Mouse (Mus musculus) layer of hippocampus, postnatal 10 days (tissue): ENCODE measurements at regions not wholly inside any gene's neighbourhood (a gene's known extent, or its start where the extent isn't known, plus 50 kb on each side); places are given as distances from the start of the nearest gene placed in this dataset.
"Not testable (repeated sequence)": the region's sequence is repeated elsewhere in the genome, so short reads cannot be mapped to it uniquely, and the experiment has no call there.

Experiments used
- DNase-seq, 2 experiments: peaks; one replicate each; pipeline ENCODE4 v3.0.0; 2021; ENCODE audit warnings: low spot score in 2 of 2

DNA sequence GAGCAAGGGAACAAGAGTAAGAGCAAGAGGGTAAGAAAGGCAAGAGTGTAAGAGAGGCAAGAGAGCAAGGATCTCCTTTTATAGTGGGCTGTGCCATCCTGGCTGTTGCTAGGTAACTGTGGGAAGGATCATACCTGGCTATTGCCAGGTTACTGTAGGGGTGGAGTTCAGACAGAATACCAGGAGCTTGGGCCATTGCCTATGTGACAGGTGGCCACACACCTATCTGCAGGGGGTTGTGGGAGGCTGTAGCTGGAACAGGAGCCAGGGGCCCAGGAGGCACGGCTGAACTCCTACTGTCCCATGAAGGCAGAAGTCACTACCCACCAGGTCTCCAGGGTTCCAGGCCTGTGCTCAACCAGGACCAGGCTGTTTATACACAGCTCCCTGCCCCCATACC is 1149.0 kb downstream of the 9330182O14Rik start:
- DNase-seq = no peak

DNA sequence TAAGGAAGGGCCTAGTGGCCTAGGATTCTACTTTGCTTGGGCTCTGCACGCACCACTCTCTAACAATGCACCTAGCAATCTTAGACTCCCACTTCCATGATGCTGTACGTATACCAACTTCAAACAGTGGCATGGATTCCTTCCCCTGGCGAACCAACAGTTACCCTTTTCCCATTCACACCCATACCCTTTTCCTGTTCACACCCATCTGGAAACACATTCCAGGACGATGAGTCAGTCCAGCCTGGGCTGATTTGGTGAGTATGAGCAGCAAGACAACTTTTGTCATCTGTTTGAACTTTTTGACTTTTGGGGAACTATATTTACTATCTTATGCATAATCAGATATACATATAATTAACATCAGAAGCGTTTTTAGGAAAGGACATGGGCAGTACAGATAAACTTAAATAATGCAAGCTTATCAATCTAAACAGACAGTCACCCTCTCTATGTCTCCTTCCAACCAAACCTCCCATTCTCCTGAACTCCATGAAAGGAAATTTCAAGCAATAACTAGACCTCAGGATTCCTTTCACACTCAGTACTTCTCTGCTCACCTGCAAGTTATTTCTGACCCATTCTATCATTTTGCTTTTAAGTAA is 1152.7 kb downstream of the 9330182O14Rik start:
- no peak for DNase-seq

DNA sequence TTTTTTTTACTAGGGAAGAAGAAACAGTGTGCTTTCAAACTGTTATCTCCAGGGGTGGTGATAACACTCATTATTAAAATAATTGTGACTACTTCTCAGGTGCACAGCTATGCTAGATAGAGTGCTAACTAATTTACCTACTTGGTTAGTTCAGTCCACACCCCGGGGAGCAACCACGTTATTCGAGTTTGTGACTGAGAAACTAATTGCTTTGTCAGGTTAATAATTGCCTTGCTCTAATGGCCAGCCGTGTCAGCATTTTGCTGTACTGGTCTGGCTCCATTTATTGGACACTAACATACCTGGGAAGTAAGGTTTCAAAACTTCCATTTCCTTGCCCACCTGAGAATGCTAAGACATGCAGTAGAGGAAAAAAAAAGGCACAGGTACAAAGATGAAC is 1163.3 kb downstream of the 9330182O14Rik start:
- DNase-seq = no peak

DNA sequence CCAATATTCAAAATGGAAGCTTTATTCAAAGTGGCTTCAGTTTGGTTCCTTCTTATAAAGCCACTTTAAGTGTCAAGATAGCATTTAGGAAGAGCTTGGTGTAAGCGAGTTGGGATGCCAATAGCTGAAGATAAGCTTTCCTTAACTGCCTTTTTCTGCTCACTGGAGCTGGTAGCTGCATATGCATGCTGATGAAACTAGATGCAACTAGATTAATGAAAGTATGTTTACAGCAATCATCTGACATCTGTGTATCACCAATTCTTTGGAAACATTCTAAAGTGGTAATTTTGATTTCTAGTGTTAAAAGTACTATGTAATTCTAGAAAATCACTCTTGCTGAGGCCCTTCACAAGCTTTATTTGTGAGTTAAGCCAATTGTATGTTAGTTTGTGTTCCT is 1172.5 kb downstream of the 9330182O14Rik start:
- no peak for DNase-seq

DNA sequence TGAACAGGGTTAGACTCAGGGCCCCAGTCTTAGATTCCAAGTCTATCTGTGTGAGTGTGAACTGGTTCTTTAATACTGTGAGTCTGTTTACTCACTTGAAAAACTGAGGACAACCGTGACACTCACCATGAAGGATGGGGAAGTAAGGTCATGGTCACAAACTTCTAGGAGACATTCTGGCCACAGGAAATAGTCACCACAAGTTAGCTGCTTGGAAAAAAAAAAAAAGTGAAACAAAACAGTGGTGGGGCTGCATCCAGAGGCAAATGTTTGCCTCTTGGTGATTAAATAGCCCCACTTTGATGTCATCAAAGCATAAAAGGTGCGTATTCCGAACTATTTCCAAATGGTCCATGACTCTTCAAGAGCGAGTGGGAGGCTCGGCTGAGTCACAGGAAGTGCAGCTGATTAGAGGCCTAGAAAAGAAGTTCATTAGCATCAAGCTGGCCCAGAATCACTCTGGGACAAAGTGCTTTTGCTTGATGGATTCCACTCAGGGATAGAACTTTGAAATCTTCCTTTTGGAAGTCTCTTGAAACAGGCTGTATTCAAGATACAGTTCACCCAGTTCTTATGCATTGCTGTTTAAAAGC is 1177.7 kb downstream of the 9330182O14Rik start:
- no peak for DNase-seq

DNA sequence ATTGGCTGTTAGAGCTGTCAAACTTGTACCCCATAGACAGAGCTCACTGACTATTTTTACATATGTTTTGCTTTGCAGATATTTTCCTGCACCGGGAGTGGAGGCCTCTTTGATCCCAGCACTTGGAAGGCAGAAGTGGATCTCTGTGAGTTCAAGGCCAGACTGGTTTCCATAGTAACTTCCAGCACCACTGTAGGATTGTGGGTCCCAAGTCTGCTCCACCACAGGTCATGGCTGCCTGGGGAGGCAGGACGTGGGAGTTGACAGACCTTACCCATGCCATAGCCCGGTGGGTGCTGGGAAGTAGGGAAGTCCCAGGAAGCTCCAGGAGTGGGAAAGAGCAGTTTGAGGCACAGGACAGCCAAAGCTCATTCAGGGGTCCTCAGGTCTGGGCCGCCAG is 1180.8 kb downstream of the 9330182O14Rik start:
- DNase-seq = no peak

DNA sequence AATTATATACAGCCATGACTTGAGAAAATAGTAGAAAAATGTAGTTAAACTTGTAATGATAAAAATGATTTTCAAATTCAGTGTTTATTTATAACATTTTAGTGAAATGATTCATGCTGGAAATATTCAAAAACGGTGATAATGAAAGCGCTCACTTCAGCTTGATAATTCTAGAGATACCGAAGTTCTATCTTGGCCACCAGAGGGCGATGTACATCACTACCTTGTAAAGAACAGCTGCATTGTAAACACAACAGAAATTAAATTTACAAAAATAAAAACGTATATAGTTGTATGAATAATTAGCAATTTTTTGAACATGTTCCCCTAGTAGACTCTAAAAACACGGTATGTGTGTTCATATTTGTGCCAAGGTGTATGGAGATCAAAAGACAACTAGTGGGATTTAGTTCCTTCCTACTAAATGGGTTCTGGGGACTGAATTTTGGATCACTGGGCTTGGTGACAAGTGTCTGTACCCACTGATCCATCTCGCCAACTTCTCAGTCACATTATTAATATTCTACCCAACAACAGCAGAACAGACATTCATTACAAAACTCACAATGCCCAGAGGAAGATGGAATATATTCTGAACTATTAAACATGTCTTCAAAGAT is 1191.6 kb downstream of the 9330182O14Rik start:
- DNase-seq = peak; percentile 48 to 64

DNA sequence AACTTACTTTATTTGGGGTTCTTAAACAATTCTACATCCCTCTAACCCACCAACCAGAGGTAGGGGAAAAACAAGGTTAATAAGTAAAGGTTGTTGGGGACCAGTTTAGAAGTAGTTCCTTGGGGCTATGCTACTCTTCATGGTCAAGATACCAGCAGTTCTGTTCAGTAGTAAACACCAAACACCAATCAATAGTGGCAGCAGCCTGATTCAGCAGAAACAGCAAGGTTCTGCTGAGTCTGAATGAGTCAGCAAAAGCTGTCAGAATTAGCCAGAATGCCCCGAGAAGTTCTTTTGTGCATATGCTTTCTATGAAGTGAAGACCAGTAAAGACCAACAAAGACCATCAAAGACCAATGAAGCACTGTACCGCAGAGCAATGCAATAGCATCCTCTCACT is 1195.1 kb downstream of the 9330182O14Rik start:
- no peak for DNase-seq

DNA sequence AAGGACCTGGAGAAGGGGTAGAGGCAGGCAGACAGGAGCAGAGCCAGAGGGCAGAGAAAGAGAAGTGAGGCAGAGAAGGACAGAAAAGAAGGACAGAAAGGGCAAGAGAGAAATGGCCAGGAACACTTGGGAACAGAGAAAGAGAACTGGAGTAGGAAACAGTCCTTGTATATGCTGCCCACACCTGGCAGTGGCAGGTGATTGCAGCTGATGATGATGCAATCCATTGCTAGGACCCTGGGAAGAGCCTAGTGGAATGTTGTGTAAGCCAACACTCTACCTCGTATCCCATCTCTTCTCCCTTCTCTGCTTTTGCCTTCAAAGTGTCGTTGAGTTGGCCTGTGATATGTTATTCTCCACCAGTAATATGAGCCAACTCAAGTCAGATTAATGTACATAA is 1195.9 kb downstream of the 9330182O14Rik start:
- DNase-seq = no peak

DNA sequence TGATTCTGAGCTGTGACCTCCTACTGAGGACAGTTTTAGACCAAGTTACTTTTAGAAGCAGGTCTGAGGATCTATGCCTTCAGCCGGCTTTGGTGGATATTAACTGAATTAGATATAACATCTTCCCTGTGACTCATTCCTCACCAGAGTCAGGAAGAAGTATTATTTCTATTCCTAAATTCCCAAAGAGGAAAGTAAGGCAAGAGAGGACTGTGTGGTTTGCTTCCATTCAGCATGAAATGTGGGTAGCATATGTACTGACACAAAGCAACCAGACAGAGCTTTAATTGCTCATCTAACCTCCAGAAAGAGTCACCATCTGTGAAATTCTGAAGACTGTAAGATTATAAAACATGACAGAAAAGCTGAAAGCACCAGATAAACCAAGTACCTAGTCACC is 1198.3 kb downstream of the 9330182O14Rik start:
- DNase-seq = no peak

DNA sequence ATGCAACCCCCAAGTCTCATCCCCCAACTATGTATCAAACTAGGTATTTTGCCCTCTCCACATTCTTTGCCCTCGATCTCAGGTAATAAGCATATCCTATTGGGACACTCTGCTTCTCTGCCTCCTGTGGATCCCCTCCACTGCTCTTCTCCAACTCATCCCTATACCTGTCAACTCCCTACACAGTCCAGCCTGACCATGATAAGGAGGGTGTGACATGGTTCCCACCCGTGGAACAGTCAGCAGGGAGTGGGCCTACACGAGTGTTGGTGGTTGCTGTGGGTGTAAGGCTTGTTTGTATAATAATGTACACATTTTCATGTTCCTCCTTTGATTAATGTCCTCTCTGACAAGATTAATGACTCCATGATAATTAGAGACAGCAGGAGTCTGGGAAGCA is 1199.0 kb downstream of the 9330182O14Rik start:
- DNase-seq = no peak

DNA sequence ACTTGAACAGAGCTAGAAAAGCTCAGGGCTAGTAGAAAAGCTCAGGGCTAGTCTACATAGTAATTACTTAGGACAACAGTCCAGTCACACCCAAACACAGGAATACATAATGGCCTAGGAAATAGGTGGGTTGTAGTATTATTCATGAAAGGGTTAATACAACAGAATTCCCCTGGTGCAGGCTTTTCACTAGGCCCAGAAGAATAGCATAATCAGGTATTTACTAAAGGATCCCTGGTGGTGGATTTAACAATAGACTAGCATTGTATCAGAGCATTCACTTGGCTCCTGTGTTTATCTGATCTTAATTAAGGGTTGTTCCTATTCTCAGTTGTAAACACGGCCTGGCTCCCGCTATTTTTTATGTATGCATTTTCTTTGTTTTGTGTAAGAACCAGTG is 1206.5 kb downstream of the 9330182O14Rik start:
- DNase-seq = not testable (repeated sequence)

DNA sequence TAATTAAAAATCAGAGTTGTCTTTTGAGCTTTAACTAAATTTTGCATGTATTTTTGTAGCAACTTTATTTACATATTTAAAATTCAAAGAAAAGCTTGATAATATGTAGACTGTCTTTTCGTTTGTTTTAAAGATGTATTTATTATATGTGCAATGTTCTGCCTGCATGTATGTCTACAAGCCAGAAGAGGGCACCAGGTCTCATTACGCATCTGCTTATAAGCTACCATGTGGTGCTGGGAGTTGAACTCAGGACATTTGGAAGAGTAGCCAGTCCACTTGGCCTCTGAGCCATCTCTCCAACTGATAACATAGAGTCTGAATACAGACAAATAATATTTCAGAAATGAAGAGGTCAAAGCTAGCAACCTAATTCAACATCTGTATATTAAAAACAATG is 1211.4 kb downstream of the 9330182O14Rik start:
- no peak for DNase-seq

DNA sequence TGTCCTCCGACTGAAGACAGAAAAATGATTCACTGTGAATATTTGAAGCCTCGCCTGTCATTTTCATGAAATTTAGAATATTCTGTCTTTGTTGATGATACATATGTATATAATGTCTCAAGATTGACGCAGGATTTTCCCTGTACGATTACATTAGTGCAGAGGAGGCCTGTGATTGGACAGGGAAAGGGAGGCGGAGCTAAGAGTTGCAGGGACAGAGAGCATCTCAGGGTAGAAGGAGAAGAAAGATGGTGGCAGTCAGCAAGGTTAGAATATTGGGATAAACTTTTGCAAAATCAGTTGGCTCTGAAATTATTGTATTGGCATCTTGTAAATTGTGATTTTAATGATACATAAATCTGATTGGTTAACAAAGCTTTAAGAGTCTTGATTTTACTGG is 1213.1 kb downstream of the 9330182O14Rik start:
- DNase-seq = no peak

DNA sequence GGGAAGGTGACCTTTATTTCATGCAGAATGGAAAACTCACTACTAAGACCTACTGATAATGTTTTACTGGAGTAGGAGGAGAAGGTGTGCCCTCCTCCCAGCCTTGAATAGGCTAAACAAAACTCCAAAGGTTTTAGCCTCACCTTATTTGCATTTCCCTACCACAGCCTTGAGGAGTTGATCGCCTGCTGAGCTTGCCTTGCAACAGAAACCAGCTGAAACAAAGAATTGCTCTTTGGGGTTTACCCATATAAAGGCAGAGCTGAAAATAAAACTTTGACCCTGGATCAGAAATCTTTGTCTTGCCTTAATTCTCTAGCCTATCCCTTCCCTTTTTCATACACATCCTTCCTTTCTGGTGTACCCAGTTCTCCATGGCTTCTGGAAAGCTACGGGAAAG is 1218.0 kb downstream of the 9330182O14Rik start:
- DNase-seq = no peak

DNA sequence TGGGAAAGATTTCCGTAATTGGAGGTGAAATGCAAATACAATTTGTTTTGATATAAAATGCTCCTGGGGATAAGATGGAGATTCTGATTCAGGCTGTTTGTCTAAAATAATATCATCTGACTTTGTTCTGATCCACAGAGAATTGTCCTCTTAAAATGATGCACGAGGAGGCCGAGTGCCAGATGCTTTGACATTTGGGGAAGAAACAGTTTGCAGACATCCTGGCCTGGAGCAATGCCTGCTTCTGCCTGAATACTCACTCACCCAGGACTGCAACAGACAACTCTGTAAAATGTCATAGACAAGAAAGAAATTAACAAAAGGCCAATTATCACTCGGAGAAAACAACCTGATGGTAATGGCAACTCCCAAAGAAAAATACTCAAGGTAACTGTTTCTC is 1225.1 kb downstream of the 9330182O14Rik start:
- peak in 1 of 2 experiments; percentile 18 for DNase-seq

DNA sequence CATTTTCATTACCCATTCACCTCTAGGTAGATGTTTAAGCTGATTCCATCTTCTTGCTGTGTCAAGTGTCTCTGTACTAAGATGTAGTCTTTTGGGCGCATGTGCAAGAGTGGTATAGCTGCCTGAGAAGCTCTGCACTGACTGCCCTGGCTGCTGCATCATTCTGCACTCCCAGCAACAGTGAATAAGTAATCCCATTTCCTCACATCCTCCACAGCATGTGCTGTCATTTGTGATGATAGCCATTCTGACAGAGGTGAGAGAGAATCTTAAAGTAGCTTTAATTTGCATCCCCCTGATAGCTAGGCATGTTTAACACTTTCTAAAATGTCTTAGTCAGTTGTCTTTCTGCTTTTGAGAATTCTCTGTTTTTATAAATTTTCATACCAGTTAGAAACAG is 1240.5 kb downstream of the 9330182O14Rik start:
- DNase-seq = no peak

DNA sequence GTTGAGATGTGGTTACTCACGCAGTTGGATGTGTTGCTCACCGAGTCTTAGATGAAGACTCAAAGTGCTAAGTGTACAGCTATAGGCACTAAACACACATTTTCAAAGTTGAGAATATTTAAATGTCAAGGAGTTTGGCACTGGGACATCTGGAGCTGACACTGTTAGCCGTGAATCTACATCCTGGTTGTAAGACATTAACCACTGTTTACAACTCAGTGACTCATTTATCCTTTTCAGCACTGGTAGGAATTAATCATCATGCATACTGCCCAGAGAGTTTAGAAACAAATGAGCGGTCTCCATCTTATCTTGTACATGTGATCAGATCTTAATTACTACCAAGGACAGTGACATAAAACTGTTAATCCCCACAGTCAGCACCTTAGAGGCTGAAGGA is 1241.7 kb downstream of the 9330182O14Rik start:
- no peak for DNase-seq

DNA sequence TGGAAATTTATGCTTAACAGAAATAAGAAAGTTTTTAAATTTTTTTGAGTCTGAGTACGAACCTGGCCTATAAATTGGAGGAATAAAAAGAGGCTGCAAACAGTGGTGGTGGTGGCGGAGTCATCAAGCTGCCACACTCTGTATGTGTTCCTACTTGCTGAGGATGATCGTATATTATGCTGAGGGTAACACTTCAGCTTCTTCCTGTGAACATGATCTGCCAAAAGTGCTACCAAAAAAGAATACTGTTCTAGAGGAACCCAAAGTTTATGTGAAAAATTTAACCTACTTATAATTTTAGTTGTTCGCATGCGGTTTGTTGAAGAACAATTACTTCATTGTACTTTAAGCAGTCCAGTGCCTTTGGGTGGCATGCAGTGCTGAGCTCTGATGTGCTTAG is 1245.5 kb downstream of the 9330182O14Rik start:
- no peak for DNase-seq

DNA sequence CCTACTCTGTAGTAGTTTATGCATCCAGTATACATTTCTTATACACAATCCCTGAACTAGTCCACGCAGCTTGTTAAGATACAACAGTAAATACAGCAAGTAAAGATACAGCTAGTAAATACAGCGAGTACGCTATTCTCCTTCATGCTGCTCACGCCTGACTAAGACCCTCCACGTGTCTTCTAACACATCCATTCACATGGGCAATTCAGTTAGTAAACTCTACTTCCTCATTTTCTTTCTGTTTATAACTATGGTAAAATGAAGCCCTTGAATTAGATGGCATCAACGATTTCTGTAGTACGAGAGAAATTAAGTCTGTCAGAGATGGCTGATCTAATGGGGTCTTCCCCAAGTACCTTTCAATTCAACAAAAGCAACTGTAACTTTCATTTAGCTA is 1246.3 kb downstream of the 9330182O14Rik start:
- no peak for DNase-seq

DNA sequence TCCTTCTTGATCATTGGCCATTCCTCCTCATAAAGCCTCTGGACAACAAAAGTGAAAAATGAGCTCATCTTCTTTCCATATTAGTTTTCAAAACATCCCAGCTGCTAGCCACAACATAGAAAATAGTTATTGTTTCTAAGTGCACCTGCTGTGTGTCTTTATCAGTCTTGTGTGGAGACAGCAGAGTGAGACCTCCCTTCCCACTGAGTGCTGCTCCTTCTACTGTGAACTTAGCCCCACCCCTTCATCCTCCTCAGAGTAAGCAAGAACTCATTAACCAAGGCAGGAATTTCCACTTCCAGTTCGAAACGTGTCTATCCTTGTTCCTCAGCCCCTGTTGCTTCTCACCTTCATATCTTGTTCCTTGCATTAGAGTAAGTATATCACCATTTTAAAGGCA is 1256.5 kb downstream of the 9330182O14Rik start:
- DNase-seq = no peak
